Mouse (Mus musculus) adrenal gland, adult 18-20 months (tissue): Measurements from ENCODE around the gene Prkcb. TPM values are rescaled to one million over a fixed set of nuclear protein-coding genes. Genes with fewer than 3 reads are reported as not detected.
A peak's percentile ranks its signal among the peaks of the same experiment; 100 is the strongest.

ENCODE experiments used
- DNase-seq, 2 experiments: peaks; one replicate each; pipeline ENCODE4 v3.0.0; 2021 to 2022; ENCODE audit warnings: low spot score in 2 of 2
- total RNA-seq, 2 experiments: library from RNA; stranded (reverse); gene quantifications; 1 replicate in 1 of 2; 2 replicates in 1 of 2; pipeline ENCODE4 v1.2.3; 2021

Prkcb gene
- total RNA-seq, 2 experiments from 2014 or later, result 12.4 to 18.9 TPM

DNA sequence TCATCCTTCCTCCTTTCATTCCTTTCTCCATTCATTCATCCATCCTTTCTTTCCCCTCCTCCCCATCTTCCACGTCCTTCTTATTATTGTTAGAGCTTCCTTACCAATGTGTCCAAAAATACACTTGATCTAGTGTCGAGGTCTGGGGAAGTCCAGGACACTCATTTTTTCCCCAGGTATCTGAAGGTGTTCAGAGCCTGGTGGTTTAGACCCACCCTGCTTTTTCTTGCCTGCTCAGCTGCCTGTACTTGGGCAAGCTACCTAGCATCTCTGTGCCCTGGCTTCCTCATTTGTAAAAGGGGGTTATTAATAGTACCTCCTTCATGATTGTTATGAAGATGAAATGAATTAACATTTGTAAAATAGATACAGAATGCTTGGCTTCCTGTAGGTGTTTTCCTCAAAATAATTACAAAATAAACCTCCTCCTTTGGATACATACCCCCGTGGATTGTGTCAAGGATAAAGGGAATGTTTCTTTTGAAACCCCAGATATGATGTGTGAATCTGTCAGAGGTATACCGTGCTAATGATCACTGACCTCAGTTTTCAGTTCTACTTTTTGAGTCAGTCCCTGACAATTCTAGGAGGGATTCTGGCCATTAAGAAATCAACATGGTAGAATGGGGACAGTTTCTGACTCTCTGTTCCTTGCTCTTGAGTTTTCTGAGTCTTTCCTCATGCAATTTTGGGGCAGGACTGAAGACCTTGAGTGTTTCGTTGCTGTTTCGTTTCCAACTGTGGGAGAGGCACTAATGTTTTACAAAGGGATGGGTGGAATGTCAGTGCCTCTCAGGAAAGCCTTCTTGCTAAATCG lies 106.8 kb downstream of the Prkcb start:
- no peak for DNase-seq

DNA sequence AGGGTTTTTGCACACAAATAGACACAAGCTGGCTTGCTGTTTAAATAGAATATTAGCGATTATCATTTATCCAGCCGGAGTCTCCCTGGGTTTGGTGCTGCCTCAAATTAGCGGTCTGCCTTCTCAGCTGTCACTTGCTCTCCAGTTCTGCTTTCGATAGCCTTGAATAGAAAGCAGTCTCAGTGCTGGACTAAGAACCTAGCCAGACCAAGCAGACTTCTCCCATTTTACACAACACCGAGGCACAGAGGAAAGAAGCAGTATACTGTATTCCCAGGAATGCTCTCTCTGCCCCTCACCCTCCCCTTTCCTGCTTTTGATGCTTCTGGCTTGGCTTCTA lies 107.4 kb downstream of the Prkcb start:
- DNase-seq, result no peak

DNA sequence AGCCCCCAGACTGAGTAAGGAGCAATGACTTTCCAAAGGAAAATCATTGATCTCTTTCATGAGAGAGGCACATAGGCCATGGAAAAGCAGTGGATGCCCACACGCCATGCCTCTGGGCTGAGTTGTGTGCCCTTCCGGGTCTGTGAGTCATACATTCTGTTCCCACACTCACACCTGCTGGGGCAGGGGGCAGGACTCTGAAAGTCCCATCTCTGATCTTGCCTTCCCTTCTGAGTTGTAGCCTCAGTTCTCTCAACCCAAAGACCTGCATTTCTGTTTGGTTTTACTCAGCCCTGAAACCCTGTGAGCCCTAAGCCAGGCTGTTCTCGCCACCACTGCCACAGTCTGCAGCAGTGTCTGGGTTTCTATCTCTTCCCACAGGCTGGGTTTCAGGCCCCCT lies 109.1 kb downstream of the Prkcb start:
- no peak for DNase-seq

DNA sequence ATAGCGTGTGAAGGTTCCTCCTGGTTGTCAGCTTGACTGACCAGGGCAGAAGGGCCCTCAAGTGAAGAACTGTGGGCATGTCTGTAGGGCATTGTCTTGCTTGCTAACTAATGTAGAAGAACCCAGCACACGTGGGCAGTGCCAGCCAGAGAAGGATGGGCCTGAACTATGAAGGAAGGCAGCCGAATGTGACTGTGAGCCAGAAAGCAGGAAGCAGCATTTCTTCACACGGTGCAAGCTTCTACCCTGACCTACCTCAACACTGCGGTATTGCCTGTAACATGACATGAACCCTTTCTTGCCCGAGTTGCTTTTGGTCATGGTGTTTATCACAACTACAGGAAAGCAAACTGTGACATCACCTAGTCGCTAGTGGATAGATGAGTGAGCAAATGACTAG lies 113.5 kb downstream of the Prkcb start:
- DNase-seq, result no peak

DNA sequence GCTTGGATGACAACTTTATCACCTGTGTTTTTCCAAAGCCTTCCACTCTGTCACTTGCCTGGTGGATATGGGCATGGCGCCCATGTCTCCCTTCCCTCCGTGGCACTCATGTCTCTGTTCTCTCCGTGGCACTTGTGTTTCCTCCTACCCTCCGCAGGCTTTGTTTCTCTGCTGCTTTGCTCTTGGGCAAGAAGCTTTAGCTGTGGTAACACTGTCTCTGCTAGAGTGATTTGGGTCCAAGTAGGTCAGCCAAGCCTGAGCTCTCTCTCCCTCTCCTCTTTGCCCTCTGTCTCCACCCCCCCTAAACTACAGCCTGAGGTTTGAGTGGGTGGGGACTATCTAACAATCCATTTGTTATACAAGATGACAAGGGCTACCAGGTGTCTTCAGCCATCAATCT lies 114.8 kb downstream of the Prkcb start:
- DNase-seq, result no peak

DNA sequence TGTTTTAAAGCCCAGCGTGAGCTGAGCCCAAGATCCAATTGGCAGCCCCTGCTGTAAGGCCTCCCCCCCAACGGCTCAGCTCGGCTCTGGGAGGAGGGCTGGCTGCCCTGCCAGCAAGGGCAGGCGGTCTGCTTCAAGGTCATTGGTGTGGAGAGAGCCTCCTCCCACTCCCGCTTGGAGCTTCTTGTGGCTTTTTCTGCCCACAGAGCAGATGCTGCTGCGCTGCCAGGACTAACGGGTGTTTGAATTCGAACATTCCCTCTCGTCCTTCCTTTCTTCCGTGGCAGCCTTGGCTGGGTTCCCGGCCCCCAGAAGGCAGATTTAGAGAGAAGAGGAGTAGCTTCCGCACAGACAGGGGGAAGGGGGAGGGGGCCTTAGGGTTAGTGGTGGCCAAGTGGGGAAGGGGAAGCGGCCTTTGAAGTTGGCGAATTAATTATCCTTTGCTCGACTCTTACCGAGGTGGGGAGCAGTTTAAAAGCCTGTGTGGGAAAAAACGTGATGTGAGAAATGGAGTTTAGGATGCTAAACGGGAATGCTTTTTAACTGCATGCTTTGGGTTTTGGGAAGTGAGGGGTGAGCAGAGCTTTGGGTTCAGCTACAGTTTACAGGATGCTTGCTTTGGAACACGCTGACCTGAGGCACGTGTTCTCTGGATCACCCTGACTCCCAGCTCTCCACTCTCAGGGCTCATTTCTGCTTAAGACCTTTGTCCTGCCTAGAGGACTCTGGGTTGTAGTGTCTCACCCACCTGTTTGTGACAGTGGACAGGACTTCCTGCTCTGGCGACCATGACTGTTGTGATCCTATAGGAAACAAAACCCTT lies 116.2 kb downstream of the Prkcb start:
- DNase-seq, result peak; percentile 22 to 28

DNA sequence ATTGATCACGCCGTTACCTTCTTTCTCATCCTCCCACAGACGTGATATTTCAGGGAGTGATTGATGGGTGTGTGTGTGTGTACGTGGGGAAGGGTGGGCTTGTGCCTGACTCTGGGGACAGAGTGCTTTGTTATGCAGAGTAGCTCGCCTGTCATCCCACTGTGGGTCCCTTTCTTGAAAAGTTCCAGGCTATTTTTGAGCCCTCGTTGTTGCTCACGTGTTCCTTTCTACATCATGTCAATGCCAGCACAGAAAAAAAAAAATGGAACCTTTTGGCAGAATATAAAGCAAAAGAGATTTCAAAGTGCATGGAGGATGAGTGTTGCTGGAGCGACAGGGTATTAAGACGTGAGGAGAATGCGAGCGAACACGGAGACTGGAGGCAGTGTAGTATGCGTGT lies 118.1 kb downstream of the Prkcb start:
- DNase-seq, result no peak

DNA sequence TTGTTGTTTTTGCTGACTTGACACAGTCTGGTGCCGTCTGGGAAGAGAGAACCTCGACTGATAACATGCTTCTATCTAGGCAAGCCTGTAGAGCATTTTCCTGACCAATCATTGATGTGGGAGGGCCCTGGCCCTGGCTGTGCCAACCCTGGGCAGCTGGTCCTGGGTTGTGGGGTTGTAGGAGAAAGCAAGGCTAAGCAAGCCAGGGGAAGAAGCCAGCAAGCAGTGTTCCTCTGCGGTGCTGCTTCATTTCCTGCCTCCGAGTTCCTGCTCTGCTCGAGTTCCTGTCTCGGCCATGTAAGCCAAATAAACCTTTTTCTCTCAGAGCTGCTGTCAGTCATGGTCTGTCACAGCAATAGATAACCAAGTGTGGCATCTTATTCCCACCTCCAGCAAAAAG lies 121.4 kb downstream of the Prkcb start:
- no peak for DNase-seq

DNA sequence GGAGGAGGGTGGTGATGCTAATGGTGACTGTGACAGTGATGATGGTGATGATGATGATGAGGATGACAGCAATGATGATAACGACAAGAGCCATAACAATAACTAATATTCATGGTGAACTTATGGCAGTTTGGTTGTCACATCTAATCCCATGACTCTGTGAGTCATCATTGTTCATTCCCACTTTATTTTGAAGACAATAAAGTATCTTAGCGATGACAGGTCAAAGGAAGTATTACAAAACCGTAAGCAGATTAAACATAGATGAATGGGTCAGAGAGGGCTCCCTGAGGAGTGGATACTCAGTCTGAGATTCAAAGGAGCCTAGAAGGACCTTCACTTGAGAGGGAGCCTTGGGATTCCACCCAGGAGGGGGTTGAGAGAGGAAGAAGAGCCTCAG lies 122.3 kb downstream of the Prkcb start:
- DNase-seq, result no peak

DNA sequence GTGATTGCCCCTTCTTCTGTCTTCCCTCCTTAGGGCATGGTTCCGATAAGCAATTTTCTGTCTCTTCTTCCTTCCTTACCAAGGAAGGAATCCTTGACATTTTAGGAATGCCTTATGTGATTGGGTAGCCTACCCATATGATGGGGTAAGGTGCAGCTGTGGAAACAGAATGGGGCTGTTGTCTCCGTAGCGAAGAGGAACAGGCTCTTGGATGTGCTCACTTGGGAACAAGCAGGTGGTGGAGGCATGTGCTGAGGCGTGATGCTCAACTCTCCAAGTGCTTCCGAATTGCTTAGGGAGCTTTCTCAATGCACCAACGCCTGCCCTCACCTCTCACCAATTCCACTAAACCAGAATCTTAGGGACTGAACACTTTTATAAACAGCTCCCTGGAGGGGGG lies 124.7 kb downstream of the Prkcb start:
- DNase-seq, result no peak

DNA sequence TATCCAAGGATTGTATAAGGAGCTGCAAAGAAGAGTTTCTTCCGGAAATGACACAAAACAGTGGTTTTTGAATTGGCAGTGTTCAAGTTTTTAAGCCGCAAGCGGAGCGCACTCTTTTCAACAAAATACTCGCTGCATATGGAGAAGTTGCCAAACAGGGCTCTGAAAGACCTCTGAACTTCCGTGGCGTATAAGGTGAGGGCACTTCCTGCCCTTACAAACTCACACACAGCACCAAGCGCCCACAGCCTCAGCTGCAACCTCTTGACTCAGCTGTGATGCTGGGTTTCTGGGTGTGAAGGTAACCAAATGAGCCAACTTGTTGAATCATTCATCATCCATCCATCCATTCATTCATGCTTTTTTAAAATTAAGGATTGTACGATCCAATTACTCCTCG lies 125.6 kb downstream of the Prkcb start:
- DNase-seq, result no peak

DNA sequence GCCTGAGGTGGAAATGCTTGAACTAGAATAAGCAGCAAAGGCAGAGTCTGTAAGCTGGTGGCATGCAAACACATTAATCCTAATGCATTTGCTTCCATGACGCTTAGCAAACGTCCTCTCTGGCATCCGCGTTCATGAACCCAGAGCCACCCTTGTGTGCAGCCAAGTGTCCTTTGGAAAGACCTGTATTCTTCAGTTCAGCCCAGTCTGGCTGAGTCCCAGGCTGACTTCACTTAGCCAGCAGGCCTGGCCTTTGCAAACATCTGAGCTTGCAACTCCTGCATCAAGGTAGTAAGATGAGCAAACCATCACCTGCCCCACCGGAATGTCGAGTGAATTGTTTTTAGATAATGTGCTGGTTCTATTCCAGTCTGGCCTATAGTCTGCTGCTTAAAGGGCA lies 126.1 kb downstream of the Prkcb start:
- no peak for DNase-seq

DNA sequence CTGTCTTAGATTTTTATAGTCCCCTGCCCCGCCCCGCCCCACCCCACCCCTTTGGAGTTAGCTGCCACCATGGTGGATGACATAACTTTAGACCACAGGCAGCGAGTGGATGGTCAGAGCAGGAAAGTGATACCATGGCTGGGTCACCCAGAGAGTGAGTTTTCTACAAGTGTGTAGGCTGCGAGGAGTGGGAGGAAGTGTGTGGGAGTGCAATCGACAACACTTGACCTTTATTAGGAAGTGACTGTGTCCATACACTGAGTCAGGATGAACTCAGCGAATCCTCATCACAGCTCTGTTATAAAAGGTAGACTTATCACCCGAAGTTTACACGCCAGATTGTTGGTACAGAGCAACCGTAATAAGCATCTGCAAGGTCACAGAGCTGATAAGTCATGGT lies 126.8 kb downstream of the Prkcb start:
- DNase-seq, result no peak

DNA sequence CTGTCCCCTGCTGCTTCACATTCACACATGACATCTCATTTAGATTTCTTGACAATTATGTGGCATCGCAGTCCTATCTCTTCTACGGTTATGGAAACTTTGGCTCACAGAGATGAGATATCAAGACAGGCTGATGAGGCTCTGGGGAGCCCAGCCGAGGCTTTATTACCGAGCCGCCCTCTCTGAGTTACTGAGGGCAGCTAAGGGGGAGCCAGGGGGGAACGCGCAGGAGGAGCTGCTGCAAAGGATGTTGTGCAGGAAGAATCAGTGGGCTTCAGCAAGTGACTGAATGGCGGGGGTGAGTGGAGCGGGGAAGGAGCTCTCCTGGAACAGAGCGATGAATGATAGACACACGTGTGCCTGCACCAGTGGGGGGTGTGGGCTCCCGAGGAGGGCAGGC lies 127.4 kb downstream of the Prkcb start:
- no peak for DNase-seq

DNA sequence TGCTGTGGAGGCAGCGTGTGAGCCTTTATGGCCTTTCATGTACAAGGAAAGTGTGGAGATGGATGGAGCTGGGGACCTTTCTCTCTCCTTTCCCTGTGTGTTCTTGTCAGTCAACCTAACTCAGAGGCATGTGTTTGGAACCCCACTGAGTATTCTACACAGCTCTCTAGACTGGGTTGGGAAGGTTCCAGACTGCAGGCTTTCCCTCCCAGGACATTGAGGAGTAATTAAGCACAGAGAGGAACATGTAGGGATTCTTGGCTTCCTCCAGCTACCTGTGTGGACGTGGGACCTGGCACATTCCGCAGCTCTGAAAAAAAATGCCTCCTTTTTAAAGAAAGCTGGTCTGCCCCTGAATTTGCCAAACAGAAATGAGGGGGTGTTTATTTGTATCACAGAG lies 130.0 kb downstream of the Prkcb start:
- no peak for DNase-seq

DNA sequence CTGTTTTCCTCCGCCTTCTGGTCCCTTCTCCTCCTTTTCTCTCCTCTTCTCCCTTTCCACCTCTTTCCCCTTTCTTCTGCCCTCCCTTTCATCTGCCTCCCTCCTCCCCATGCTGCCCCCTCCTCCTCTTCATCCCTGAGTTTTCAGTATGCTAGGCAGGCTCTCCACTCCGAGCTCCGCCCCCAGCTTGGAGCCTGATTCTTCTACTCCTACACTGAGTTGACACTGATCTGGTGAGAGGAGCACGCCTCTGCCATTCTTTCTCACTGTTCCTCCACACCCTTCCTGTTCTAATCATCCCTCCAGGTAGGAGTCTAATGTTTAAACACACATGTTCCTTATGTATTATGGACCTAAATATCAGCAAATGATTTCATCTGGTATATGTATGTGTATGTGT lies 135.3 kb downstream of the Prkcb start:
- DNase-seq, result no peak

DNA sequence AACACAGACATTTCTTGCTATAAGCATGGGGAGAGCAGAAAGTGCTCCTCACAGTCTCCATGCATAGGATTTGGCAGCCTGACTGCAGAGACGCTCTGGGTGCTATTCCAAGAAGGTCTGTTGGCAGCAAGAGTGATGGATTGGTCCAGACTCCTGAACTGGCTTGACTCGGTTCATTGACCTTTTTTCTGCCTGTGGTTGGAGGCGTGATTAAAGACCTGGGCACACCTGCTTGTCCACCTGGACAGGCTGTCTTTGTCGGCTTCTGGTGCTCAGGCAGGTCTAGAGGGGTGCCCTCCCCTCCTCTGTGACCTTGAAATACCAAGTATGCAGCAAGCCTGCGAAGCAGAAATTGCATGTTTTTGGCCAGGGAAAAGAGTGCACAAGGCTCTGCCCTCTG lies 140.6 kb downstream of the Prkcb start:
- no peak for DNase-seq

DNA sequence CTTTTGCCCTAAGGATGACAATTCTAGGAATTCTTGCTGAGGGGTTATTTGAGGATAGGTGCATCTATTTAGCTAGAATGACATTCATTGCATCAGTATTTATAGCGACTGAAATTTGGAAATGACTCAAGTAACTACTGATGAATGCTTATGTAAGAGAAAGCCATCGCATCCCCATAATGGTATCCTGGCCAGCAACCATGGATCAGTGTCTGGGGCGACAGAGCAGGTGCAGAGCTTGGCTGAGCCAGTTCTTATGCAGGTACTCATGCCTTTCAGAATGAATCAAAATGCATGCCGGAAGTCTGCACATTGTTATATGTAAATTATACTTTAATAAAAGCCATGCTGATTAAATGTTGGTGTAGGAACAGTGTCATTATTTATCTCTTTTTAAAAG lies 143.8 kb downstream of the Prkcb start:
- DNase-seq, result no peak

DNA sequence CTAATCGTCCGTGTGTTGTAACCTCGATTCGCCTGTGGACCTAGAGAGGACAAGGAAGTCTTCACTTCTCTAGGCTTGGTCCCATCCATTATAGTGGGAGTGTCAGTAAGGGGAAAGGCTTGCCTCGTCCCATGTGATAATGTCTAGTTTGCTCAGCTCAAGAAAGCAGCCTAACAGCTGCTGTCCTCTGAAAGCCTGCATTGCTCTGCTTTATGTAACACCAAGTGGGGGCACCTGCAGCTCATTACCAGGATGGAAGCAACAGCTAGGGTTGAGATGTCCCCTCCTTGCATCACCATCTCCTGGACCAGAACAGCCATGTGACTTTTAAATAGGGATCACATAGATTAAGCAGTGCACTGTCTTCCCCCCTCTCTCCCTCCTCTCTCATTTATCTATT lies 144.8 kb downstream of the Prkcb start:
- DNase-seq, result no peak

DNA sequence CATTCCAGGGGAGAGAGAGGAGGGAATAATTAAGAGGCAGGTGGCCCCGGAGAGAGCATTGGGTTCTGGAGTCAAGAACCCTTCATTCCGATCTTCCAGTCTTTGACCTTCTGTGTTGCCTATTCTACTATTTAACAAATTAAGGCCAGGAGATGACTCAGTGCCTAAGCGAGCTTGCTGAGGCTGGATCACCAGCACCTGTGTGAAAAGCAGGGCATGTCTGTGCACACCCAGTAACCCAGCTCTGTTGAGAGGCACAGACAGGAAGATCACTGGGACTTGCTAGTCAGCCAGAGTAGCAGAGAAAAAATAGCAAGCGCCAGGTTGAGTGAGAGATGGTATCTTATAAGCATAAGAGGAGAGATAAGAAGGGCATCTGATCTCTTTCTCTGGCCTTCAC lies 146.4 kb downstream of the Prkcb start:
- DNase-seq, result no peak

DNA sequence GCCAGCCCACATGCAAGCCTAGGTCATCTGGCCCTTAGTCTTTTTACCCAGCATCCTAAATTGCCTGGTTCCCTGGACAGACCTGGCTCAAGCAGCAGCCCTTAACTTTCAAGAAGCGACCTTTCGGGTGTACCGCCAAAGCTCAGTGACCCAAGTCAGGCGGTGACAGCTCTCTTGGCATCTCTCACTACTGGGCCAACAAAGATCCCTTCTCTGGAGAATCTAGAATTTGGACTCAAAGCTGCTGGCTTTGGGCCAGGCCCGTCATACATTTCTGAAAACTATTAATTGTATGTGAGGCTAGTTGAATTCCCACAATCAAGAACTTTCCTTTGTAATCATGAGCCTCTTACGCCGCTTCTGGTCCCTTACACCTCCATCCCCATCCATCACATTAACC lies 147.0 kb downstream of the Prkcb start:
- DNase-seq, result no peak

DNA sequence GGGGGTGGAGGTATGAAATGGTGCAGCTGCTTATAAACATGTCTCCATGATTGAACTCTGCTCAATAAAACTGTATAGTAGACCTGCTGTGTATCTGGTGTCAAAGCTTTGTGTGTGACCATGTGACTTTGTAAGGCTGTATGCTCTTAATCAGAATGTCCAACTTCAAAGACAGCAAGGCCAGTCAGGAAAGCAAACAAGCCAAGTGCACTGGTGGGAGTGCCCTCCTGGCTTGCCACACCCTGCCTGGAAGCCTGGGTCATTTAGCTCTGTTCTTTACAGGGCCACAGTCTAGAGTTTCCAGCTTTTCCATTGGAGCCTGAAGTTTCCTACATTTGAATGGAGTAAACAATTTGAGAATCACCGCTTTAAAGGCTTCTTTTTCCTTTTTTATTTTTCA lies 148.8 kb downstream of the Prkcb start:
- DNase-seq, result no peak

DNA sequence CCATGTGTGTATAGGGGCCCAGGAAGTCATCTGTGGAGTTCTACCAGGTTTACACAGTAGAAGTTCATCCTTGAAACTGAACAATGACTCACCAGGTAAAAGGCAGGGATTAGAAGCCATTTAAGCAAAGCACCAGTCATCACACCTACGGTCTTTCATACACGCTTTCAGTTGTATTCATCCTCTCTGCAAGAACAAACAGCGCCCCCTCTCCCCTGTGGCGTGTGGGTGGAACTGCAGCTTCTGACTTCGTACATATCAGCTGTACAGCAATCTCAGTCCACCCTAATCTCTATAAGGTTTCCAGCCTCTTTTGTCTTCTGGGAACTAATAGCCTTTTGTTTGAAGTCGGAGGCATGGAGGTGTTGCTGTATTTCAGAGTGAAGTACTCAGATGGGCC lies 156.5 kb downstream of the Prkcb start:
- no peak for DNase-seq
